Comparison of ENCODE assay signal across 12 mouse cellular contexts in genomic region chr1:121396501-121396900, GRCm38 (mm10).
"Had no signal": no experiment of that assay in that cellular context is flagged by ENCODE, and none has a peak within 500 bp of the region (broad histone marks: within the 10 kb centered on the region; RNA-seq: fewer than 3 reads in every experiment).

No protein-coding gene starts in this region.

- ATAC-seq: liver, embryonic 12.5 days; midbrain, embryonic 16.5 days had no signal

- H3K9ac ChIP-seq: limb, embryonic 15.5 days; liver, embryonic 12.5 days; lung, embryonic 15.5 days; midbrain, embryonic 12.5 days; neural tube, embryonic 13.5 days had no signal

- H3K9me3 ChIP-seq: limb, embryonic 15.5 days; liver, embryonic 12.5 days; lung, embryonic 15.5 days; midbrain, embryonic 12.5 days; neural tube, embryonic 13.5 days had no signal

- H3K27me3 ChIP-seq: limb, embryonic 15.5 days; liver, embryonic 12.5 days; lung, embryonic 15.5 days; midbrain, embryonic 12.5 days; neural tube, embryonic 13.5 days had no signal

- H3K4me1 ChIP-seq: liver, embryonic 12.5 days had no signal

- H3K27ac ChIP-seq: left cerebral cortex, adult 2 months; limb, embryonic 15.5 days; liver, embryonic 12.5 days; lung, embryonic 15.5 days; midbrain, embryonic 12.5 days had no signal

- DNase-seq: kidney, postnatal 25 days; lung, postnatal 14 days; retina, postnatal 1 day; right cerebral cortex, postnatal 14 days; thymus, postnatal 4 days had no signal

- H3K4me3 ChIP-seq: left cerebral cortex, adult 2 months; limb, embryonic 15.5 days; liver, embryonic 12.5 days; lung, embryonic 15.5 days; midbrain, embryonic 12.5 days; neural tube, embryonic 13.5 days had no signal

- H3K36me3 ChIP-seq: limb, embryonic 15.5 days; liver, embryonic 12.5 days; lung, embryonic 15.5 days; midbrain, embryonic 12.5 days; neural tube, embryonic 13.5 days had no signal

- H3K4me2 ChIP-seq: limb, embryonic 15.5 days; liver, embryonic 12.5 days; lung, embryonic 15.5 days; midbrain, embryonic 12.5 days; neural tube, embryonic 13.5 days had no signal
